Mouse (Mus musculus): ENCODE results near the gene Iqce.

Gene Iqce

GRCm38 (mm10) chr5:140612191-140612590 lies 90.0 kb downstream of the Iqce start:
- DNase-seq (ENCODE audit: low spot score): no peak
